Mouse (Mus musculus) kidney, embryonic 16.5 days (tissue): ENCODE data around the gene Tcam1. TPM values are rescaled to one million over a fixed set of nuclear protein-coding genes. Genes with fewer than 3 reads are reported as not detected.

Experiments
- ATAC-seq: fragments of 200-750 bp; cut with Nextera tagmentation; 2 replicates; pipeline ENCODE4 v1.8.0; 2017; ENCODE audit warnings: moderate TSS enrichment; ENCODE audit not compliant: low FRiP score, low TSS enrichment
- H3K27ac ChIP-seq: fragments of 300-500 bp; sonication (generic); 2 replicates; pipeline ENCODE4 v1.5.1; 2014; ENCODE audit warnings: low read length
- H3K27me3 ChIP-seq: fragments of 300-500 bp; sonication (generic); 2 replicates; pipeline ENCODE4 v1.6.1; 2014; ENCODE audit warnings: low read length, control low read depth, mixed read lengths; ENCODE audit not compliant: insufficient read depth
- H3K36me3 ChIP-seq: fragments of 300-500 bp; sonication (generic); 2 replicates; pipeline ENCODE4 v1.6.1; 2014; ENCODE audit warnings: low read length, control low read depth, mixed read lengths; ENCODE audit not compliant: insufficient read depth
- H3K4me1 ChIP-seq: fragments of 300-500 bp; sonication (generic); 2 replicates; pipeline ENCODE4 v1.6.1; 2014; ENCODE audit warnings: low read length, control low read depth, mixed read lengths; ENCODE audit not compliant: insufficient read depth
- H3K4me2 ChIP-seq: fragments of 300-500 bp; sonication (generic); replicated peaks from 2 replicates; pipeline ENCODE4 v1.6.1; 2014; ENCODE audit warnings: low read depth, low read length
- H3K4me3 ChIP-seq: fragments of 300-500 bp; sonication (generic); 2 replicates; pipeline ENCODE4 v1.5.1; 2014; ENCODE audit warnings: mild to moderate bottlenecking, low read length
- H3K9ac ChIP-seq: fragments of 300-500 bp; sonication (generic); replicated peaks from 2 replicates; pipeline ENCODE4 v1.6.1; 2014; ENCODE audit warnings: low read length
- H3K9me3 ChIP-seq: fragments of 300-500 bp; sonication (generic); 2 replicates; pipeline ENCODE4 v1.6.1; 2016; ENCODE audit warnings: low read length, control low read depth
- WGBS: fragments of 180-500 bp; shearing (Covaris S2); extraction: QIAGEN DNeasy Blood & Tissue Kit; methylation state at CpG from one replicate; pipeline ENCODE4 v1.1.7; 2014; 5-methylcytosine and 5-hydroxymethylcytosine counted together
- polyA plus RNA-seq: library from polyadenylated mRNA; unstranded; fragments of >200 nt; fragmentation: Nextera tagmentation; extraction: Ambion mirVana; gene quantifications from 2 replicates; pipeline ENCODE4 v1.2.1, GENCODE M21; 2015

The Tcam1 gene
- polyA plus RNA-seq, 1 experiment from 2014 or later = 1.0 TPM

DNA sequence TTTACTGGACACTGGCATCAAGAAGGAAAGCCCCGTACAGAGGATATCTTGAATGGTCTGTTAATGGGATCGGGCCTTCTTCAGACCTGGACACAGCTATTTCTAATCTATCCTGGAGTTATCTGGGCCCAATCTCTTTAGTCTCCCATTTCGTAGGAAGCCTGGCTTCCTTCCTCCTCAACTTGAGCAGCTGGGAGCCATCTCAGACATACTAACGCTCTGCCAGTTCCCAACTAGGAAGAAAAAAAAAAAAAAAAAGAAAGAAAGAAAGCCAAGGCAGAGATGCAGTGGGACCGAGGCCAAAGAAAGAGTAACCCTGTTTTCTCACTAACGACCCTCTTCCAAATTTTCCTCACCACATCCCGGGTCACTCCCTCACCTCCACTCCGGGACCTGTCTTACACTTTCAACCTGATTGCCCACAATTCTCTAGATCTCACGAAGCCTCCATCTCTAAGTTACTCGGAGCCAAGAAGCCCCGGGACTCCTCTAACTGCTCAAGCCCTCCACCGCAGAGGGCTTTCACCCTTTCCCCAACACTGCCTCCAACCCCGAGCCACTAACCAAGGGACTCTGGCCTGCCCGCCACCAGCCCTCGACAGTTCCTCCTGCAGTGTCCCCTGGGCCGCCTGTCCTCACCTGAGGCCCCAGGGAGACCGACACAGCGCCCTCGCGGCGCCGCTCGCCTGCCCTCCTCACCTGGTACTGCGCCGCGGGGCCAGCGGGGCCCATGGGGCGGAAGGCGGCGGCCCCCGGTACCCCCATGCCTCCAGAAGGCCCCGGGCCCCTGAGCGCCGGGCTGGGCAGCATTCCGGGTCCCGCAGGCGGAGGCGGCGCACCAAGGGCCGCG lies 4.5 kb upstream of the Tcam1 start:
- H3K27me3 ChIP-seq = no peaks in the 10 kb centered on the region
- no peaks in the 10 kb centered on the region for H3K9me3 ChIP-seq
- H3K4me2 ChIP-seq = peak overlapping the region; percentile 79
- H3K4me1 ChIP-seq = peaks cover 65% of the 10 kb centered on the region
- WGBS = under 1% methylated on average over 32 of the region's 41 CpGs
- peaks cover 5% of the 10 kb centered on the region; the same call in 1 of the 2 replicates for H3K36me3 ChIP-seq
- peak; percentile 43 for ATAC-seq
- H3K4me3 ChIP-seq = peak overlapping the region; percentile 82
- H3K27ac ChIP-seq = peak overlapping the region; percentile 97
- peak overlapping the region; percentile 99 for H3K9ac ChIP-seq

DNA sequence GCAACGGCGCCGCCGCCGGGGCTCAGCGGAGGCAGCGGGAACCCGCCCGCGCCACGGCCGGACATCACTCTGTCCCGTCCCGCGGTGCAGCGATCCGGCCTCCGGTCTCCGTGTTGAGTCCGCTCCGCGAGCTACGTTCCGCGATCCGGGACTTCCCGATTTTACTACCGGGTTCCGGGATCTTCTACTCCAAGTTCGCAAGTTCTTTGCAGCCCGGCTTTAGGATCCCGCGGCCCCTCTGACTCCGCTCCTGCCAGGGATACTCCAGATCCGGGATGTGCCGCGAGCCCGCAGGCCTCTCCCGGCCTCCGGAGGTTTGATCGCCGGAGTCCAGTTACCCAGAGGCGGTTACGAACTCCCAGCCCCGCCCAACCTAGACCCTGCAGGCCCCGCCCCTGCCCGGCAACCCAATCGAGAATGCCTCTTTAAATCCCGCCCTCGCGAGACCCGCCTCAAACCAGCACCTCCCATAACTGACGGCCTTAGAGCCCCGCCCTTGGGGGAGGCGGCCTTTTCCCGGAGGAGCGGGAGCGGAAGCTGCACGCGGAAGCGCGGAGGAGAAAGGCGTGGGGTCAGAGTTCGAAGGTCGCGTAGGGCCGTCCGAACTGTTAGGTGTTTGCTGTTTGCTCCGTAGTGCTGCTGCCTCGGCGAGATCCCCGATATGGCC lies 3.7 kb upstream of the Tcam1 start, which contains the start of gene Smarcd2:
Gene Smarcd2 (minus strand): TSS at position 329 of the 667 bp plus-strand sequence.
- peak; percentile 93 for ATAC-seq
- H3K4me3 ChIP-seq = peak within 1 kb of the TSS; percentile 82
- no peaks in the 10 kb centered on the region for H3K9me3 ChIP-seq
- H3K27ac ChIP-seq = peak within 1 kb of the TSS; percentile 97
- peaks cover 58% of the 10 kb centered on the region for H3K4me1 ChIP-seq
- peak within 1 kb of the TSS; percentile 99 for H3K9ac ChIP-seq
- H3K36me3 ChIP-seq = no peaks in the 10 kb centered on the region; the same call in 1 of the 2 replicates
- H3K4me2 ChIP-seq = peak within 1 kb of the TSS; percentile 79
- no peaks in the 10 kb centered on the region for H3K27me3 ChIP-seq
- WGBS = under 1% methylated on average over 60 of the region's 72 CpGs

DNA sequence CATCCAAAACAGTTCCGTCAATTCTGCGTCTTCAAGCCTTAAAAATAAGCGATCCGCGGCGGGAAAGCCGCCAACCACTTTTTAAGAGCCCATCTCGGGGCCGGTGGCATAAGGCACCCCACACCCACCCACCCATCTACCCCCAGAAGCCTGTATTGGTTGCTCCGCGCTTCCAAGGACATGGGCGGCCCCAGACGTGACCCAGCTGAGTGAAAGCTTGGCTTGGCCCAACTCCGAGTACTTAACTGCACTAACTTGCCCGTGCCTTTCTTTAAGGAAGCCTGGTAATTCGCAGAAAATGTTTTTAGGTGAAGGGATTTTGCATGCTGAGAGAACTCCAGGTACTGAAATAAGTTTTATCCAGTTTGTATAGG lies 3.2 kb upstream of the Tcam1 start:
- Histone ChIP-seq H3K27me3 (no peaks in the 10 kb centered on the region), H3K9me3 (no peaks in the 10 kb centered on the region), H3K4me1 (peaks cover 53% of the 10 kb centered on the region), H3K4me3 (peak overlapping the region; percentile 82), H3K9ac (peak overlapping the region; percentile 78), H3K36me3 (no peaks in the 10 kb centered on the region; the same call in 1 of the 2 replicates), H3K4me2 (peak overlapping the region; percentile 79), H3K27ac (peak overlapping the region; percentile 91)
- 11% methylated on average over 16 of the region's 16 CpGs for WGBS
- ATAC-seq = peak; percentile 11; the same call in 1 of the 2 replicates

DNA sequence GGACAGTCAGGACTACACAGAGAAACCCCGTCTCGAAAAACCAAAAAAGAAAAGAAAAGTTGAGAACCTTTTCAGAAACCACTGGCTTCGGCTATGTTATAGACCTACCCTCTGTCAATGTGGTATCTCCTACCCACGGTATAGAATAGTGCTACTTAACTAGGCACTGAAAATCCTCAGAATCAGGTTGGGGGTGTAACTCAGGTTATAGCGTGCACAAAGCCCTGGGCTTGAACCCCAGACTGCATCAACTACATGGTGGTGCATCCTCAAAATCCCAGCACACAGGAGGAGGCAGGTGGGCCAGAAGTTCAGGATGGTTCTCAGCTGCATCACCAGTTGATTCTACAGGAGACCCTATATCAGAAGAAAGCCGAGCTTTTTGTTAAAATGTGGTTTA lies 2.7 kb upstream of the Tcam1 start:
- 88% methylated on average over 6 of the region's 6 CpGs for WGBS
- Histone ChIP-seq H3K4me1 (peaks cover 48% of the 10 kb centered on the region), H3K4me2 (peak overlapping the region; percentile 79; the same call in 1 of the 2 replicates), H3K9me3 (no peaks in the 10 kb centered on the region), H3K36me3 (no peaks in the 10 kb centered on the region; the same call in 1 of the 2 replicates), H3K4me3 (no peak overlapping the region), H3K27me3 (no peaks in the 10 kb centered on the region), H3K9ac (no peak overlapping the region; the same call in 1 of the 2 replicates), H3K27ac (peak overlapping the region; percentile 91; the same call in 1 of the 2 replicates)
- ATAC-seq = no peak

DNA sequence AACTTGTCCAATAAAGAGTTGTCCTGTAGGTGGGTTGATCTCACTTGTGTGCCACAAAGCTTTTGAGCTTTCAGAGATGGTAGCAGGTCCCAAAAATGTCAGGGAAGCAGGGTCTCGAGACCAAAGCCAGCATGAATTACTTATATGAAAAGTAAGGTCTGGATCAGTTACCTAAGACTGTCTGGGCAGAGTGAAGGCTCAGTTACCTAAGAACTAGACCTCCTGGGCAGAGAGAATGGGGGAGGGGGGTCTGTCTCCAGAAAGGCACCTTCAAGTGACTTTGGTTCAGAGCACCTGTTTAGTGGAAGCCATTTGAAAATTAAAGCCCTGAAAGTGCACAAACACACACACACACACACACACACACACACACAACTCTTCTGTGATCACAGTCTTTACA lies 2.1 kb upstream of the Tcam1 start:
- WGBS = 60% methylated on average over 1 of the region's 1 CpGs
- H3K4me1 ChIP-seq = peaks cover 42% of the 10 kb centered on the region
- H3K4me2 ChIP-seq = no peak overlapping the region
- no peaks in the 10 kb centered on the region; the same call in 1 of the 2 replicates for H3K36me3 ChIP-seq
- H3K27me3 ChIP-seq = no peaks in the 10 kb centered on the region
- ATAC-seq = no peak
- H3K9ac ChIP-seq = no peak overlapping the region
- no peak overlapping the region for H3K4me3 ChIP-seq
- H3K27ac ChIP-seq = peak overlapping the region; percentile 82
- no peaks in the 10 kb centered on the region for H3K9me3 ChIP-seq

DNA sequence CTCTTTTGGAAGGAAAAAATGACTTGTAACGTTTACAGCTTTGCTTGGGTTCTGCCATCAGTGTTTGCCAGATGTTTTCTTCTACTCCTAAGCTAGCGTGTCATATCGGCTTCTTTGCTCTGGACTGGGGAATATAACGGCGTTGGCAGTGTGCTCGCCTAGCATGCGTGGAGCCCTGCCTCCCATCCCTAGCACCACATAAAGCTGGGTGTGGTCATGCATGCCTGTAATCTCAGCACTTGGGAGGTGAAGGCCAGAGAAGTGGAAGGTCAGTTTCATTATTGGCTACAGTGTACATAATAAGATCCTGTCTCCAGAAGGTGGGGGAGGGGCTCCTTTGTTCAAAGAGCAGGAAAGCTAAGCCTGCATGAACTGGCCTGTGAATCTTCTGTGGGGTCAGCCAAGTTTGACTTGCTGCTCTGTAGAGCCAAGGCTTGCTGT lies 1.5 kb upstream of the Tcam1 start:
- no peak overlapping the region for H3K4me3 ChIP-seq
- peak overlapping the region; percentile 82 for H3K27ac ChIP-seq
- H3K9ac ChIP-seq = no peak overlapping the region; the same call in 1 of the 2 replicates
- H3K4me1 ChIP-seq = peaks cover 39% of the 10 kb centered on the region
- H3K36me3 ChIP-seq = no peaks in the 10 kb centered on the region; the same call in 1 of the 2 replicates
- no peaks in the 10 kb centered on the region for H3K27me3 ChIP-seq
- H3K4me2 ChIP-seq = 0 out of 2 replicates have a peak overlapping the region, but pooled peaks have one; percentile 0
- no peaks in the 10 kb centered on the region for H3K9me3 ChIP-seq
- 49% methylated on average over 7 of the region's 7 CpGs for WGBS
- peak; percentile 35 for ATAC-seq

DNA sequence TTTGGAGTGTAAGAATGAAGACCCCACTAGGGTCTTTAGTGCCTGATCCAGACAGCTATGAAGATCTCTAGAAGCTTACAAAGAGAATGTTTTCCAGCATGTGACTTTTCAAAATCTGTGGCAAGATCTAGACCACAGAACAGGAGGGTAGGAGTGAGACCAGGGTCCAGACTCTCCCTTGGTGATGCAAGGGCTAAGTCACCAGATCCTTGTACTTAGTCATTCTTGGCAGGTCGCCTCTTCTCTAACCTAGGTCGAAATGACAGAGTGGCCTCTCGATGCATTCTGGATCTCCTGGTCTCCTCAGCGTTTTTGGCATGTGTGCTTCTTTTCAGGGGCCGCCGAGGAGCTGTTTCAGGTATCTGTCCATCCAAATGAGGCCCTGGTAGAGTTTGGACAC lies 6.0 kb downstream of the Tcam1 start:
- no peak overlapping the region for H3K4me3 ChIP-seq
- H3K9ac ChIP-seq = no peak overlapping the region
- ATAC-seq = no peak
- H3K9me3 ChIP-seq = no peaks in the 10 kb centered on the region
- no peaks in the 10 kb centered on the region for H3K27me3 ChIP-seq
- no peaks in the 10 kb centered on the region for H3K36me3 ChIP-seq
- H3K4me1 ChIP-seq = no peaks in the 10 kb centered on the region
- 80% methylated on average over 6 of the region's 6 CpGs for WGBS
- H3K27ac ChIP-seq = no peak overlapping the region
- no peak overlapping the region for H3K4me2 ChIP-seq

DNA sequence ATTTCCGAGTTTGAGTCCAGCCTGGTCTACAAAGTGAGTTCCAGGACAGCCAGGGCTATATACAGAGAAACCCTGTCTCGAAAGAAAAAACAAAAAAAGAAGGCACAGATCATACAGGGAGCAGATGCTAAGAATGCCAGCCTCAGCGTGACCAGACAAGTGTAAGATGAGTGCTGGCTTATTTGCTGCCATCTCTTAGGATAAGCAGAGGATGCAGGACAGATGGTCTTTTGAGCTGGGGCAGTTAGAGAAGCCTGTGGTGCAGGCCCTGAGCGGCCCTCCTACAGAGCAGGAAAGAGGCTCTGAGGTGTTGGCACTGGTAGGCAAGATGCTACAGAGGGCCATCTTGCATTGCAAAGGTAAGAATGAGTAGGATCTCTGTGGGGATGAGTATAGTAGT lies 6.9 kb downstream of the Tcam1 start:
- Histone ChIP-seq H3K9ac (no peak overlapping the region), H3K4me2 (no peak overlapping the region), H3K4me1 (no peaks in the 10 kb centered on the region), H3K9me3 (no peaks in the 10 kb centered on the region), H3K27ac (no peak overlapping the region), H3K36me3 (no peaks in the 10 kb centered on the region), H3K4me3 (no peak overlapping the region), H3K27me3 (no peaks in the 10 kb centered on the region)
- no peak for ATAC-seq
- 80% methylated on average over 4 of the region's 4 CpGs for WGBS

DNA sequence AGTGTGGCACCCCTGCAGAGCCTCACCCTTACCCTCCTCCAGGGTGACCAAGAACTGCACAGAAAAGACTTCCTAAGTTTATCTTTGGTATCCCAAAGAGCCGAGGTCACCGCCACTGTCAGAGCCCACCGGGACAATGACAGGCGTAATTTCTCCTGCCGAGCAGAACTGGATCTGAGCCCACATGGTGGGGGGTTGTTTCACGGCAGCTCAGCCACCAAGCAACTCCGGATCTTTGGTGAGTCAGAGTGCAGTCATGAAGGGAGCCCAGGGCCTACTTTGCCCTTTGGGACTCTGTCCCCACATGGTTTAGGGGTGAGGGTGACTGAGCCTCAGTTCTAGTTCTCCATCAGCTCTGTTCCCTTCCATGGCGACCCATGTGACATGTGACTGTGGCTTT lies 7.7 kb downstream of the Tcam1 start:
- Histone ChIP-seq H3K4me1 (no peaks in the 10 kb centered on the region), H3K27me3 (no peaks in the 10 kb centered on the region), H3K36me3 (no peaks in the 10 kb centered on the region), H3K9ac (no peak overlapping the region), H3K27ac (no peak overlapping the region), H3K9me3 (no peaks in the 10 kb centered on the region), H3K4me2 (no peak overlapping the region), H3K4me3 (no peak overlapping the region)
- 66% methylated on average over 8 of the region's 8 CpGs for WGBS
- no peak for ATAC-seq
